Mouse (Mus musculus) intestine, embryonic 14.5 days (tissue): ENCODE measurements around the gene Pex6. TPM values are rescaled to one million over a fixed set of nuclear protein-coding genes. Genes with fewer than 3 reads are reported as not detected.
"Not testable (repeated sequence)": the region's sequence is repeated elsewhere in the genome, so short reads cannot be mapped to it uniquely, and the experiment has no call there.

Source experiments
- ATAC-seq: fragments of 200-750 bp; cut with Nextera tagmentation; replicated peaks from 2 replicates; pipeline ENCODE4 v1.8.0; 2017; ENCODE audit warnings: low read depth, moderate number of reproducible peaks, moderate TSS enrichment, moderate library complexity; ENCODE audit not compliant: low FRiP score, low TSS enrichment
- DNase-seq: peaks from one replicate; pipeline ENCODE4 v3.0.0-alpha.2; 2018; ENCODE audit warnings: low spot score
- H3K27ac ChIP-seq: fragments of 300-500 bp; sonication (generic); 2 replicates; pipeline ENCODE4 v1.5.1; 2014; ENCODE audit warnings: low read depth, mild to moderate bottlenecking, control low read depth
- H3K27me3 ChIP-seq: fragments of 300-500 bp; sonication (generic); replicated peaks from 2 replicates; pipeline ENCODE4 v1.6.1; 2014; ENCODE audit warnings: low read length, control low read depth; ENCODE audit not compliant: control insufficient read depth, insufficient read depth
- H3K36me3 ChIP-seq: fragments of 300-500 bp; sonication (generic); 2 replicates; pipeline ENCODE4 v1.6.1; 2014; ENCODE audit warnings: low read length, control low read depth; ENCODE audit not compliant: control insufficient read depth, insufficient read depth
- H3K4me1 ChIP-seq: fragments of 300-500 bp; sonication (generic); replicated peaks from 2 replicates; pipeline ENCODE4 v1.6.1; 2014; ENCODE audit warnings: low read length, control low read depth, mixed read lengths; ENCODE audit not compliant: control insufficient read depth, insufficient read depth
- H3K4me2 ChIP-seq: fragments of 300-500 bp; sonication (generic); 2 replicates; pipeline ENCODE4 v1.6.1; 2014; ENCODE audit warnings: low read length
- H3K4me3 ChIP-seq: fragments of 300-500 bp; sonication (generic); 2 replicates; pipeline ENCODE4 v1.5.1; 2014; ENCODE audit warnings: low read depth, low read length, control low read depth, mixed read lengths
- H3K9ac ChIP-seq: fragments of 300-500 bp; sonication (generic); 2 replicates; pipeline ENCODE4 v1.6.1; 2014; ENCODE audit warnings: mild to moderate bottlenecking, low read length
- H3K9me3 ChIP-seq: fragments of 300-500 bp; sonication (generic); 2 replicates; pipeline ENCODE4 v1.6.1; 2016; ENCODE audit warnings: low read length, control low read depth; ENCODE audit not compliant: control insufficient read depth
- WGBS: fragments of 180-500 bp; shearing (Covaris S2); extraction: QIAGEN DNeasy Blood & Tissue Kit; methylation state at CpG from one replicate; pipeline ENCODE4 v1.1.7; 2014; 5-methylcytosine and 5-hydroxymethylcytosine counted together
- polyA plus RNA-seq: library from polyadenylated mRNA; unstranded; fragments of >200 nt; fragmentation: Nextera tagmentation; extraction: Ambion mirVana; gene quantifications from 2 replicates; pipeline ENCODE4 v1.2.1, GENCODE M21; 2014

Gene Pex6
- polyA plus RNA-seq, 1 experiment from 2014 or later = 20.8 TPM

DNA sequence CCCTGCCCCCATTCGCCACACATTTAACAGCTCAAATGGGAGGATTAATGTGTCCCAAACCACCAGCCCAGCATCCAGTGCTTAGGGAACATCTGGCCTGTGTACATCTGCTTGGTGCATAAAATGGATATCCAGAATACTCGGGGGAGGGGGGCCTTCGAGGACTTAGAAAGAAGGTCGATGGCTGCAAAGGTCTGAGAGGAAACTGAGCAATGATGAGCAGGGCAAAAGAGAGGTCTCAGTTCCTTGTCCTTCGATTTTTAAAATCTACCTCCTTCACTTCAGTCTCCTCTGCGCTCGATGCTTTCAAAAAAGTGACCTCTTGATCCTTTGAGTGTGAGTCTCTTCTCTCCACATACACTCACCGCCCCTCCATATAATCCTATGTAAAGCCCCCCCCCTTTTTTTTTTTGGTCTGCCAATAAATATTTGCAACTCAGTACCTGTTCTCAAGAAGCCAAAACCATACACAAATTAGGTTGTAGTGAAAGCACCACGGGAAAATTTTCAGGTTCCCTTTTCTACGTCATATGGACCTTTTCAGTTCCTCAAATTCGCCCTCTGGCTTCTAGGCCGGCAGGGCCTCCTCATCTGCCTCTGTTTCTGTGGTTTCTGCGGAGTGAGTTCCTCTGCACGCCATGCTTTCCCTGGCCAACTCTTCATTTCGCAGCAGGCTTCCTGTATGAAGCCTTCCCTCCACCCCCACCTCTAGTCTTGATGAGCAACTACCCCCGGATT is 40.0 kb downstream of the Pex6 start:
- Histone ChIP-seq H3K9ac (peak overlapping the region; percentile 63), H3K27ac (peak overlapping the region; percentile 90), H3K9me3 (no peaks in the 10 kb centered on the region), H3K4me2 (peak overlapping the region; percentile 73), H3K27me3 (no peaks in the 10 kb centered on the region), H3K4me3 (peak overlapping the region; percentile 63), H3K4me1 (peaks cover 9% of the 10 kb centered on the region), H3K36me3 (peaks cover 11% of the 10 kb centered on the region; the same call in 1 of the 2 replicates)
- DNase-seq = no peak
- peak; percentile 23 for ATAC-seq
- 21% methylated on average over 16 of the region's 16 CpGs for WGBS

DNA sequence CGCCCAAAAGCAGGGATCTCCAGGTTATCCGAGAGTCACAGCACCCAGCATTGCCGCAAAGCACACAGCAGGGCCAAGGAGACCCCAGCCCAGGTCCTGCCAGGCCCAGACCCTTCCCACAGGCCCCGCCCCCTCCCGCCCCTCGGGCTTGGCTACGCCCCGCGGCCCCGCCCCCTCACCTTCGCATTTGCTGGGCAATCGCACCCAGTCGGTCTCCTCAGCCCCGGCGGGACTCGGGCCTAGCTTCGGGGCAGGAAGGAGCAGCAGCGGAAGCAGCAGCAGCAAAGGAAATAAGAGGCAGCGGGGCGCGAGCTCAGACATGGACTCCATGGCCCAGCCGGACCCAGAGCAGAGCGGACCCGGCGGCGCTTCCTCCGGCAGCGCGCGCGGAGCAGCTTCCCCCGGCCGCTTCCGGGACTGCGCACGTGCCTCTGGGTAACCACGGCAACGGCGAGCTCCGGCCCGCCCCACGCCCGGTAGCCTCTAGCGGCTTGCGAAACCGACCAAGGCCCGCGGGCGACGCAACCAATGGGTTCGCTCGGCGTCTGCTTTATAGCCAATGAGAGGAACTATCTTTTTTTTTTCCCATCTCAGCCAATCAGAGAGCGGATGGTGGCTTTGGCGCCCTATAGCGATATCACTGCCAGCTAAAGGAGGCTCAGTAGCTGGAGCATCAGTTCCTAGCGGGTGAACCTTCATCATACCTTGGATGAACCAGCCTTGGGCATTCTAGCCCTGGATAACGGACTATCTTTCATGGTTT is 40.7 kb downstream of the Pex6 start, which contains the start of gene Cnpy3:
TSS of gene Cnpy3 (minus strand) at position 421 of the 763 bp plus-strand sequence.
- H3K4me2 ChIP-seq = peak within 1 kb of the TSS; percentile 73
- peak; percentile 99 for ATAC-seq
- H3K9ac ChIP-seq = peak within 1 kb of the TSS; percentile 63
- peaks cover 9% of the 10 kb centered on the region for H3K4me1 ChIP-seq
- H3K9me3 ChIP-seq = no peaks in the 10 kb centered on the region
- peak within 1 kb of the TSS; percentile 90 for H3K27ac ChIP-seq
- 1% methylated on average over 52 of the region's 58 CpGs for WGBS
- H3K36me3 ChIP-seq = peaks cover 5% of the 10 kb centered on the region; the same call in 1 of the 2 replicates
- peak within 1 kb of the TSS; percentile 63 for H3K4me3 ChIP-seq
- H3K27me3 ChIP-seq = no peaks in the 10 kb centered on the region
- peak; percentile 97 for DNase-seq

DNA sequence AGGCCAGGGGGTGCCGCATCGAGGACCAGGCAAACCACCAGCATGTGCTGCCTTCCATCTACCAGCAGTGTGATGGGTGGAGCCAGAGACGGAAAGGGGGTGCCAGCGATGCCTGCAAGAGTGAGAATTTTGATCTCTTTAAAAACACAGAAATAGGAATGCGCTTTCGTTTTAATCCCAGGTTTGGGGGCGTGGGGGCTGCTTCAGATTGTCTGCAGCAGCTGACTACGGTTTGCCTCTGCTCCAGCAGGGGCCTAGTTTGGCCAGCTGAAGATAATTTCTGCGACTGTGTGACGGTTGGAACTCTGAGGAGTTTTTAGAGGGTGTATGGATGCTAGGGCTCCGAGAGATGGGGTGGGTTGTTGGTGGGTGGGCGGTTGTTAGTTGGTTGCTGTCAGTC is 47.5 kb downstream of the Pex6 start:
- H3K4me2 ChIP-seq = no peak overlapping the region
- no peak overlapping the region for H3K4me3 ChIP-seq
- H3K9ac ChIP-seq = no peak overlapping the region
- no peaks in the 10 kb centered on the region for H3K36me3 ChIP-seq
- no peak overlapping the region for H3K27ac ChIP-seq
- no peaks in the 10 kb centered on the region for H3K27me3 ChIP-seq
- H3K4me1 ChIP-seq = no peaks in the 10 kb centered on the region
- 81% methylated on average over 12 of the region's 12 CpGs for WGBS
- ATAC-seq = no peak
- H3K9me3 ChIP-seq = no peaks in the 10 kb centered on the region
- DNase-seq = no peak

DNA sequence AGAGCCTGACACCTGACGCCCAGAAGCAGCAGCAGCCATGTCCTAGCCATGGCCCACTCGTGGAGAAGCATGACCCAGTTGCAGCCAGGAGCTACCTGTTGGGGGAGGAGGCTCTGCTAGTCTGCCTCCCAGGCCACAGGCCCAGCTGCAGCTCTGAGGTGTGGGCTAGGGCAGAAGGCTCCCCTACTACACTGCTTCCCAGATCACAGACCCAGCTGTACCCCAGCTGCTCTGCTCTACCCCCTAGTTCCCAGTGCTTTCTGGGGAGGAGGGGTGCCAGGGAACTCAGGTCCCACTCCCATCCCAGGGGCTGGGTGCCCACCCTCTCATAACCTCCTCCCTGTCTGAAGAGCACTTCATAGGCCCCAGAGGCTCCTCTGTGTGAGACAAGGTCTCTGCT is 52.3 kb downstream of the Pex6 start, which contains the start of gene Ptcra:
TSS of gene Ptcra (minus strand) at position 169 of the 400 bp plus-strand sequence.
- H3K4me3 ChIP-seq = no peak within 1 kb of the TSS
- H3K27me3 ChIP-seq = no peaks in the 10 kb centered on the region
- H3K9ac ChIP-seq = no peak within 1 kb of the TSS
- no peaks in the 10 kb centered on the region for H3K36me3 ChIP-seq
- DNase-seq = no peak
- H3K9me3 ChIP-seq = no peaks in the 10 kb centered on the region
- ATAC-seq = no peak
- H3K4me1 ChIP-seq = no peaks in the 10 kb centered on the region
- no peak within 1 kb of the TSS for H3K4me2 ChIP-seq
- H3K27ac ChIP-seq = no peak within 1 kb of the TSS
- 81% methylated on average over 2 of the region's 2 CpGs for WGBS

DNA sequence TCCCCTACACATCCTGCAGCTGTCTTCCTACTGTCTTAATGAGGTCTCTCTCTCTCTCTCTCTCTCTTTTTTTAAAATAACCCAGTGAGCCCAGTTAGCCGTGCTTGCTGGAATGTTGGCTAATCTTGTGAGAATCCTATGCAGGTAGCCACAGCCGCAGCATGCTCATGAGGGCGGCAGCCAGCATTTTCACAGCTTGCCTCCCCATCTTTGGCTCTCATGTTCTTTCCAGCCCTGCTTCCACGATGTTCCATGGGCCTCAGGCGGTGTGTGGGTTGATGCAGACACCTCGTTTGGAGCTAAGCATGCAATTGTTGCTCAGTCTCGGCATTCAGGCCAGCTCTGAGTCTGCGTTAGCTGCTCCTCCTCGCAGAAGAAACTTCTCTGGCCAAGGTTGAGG is 53.7 kb downstream of the Pex6 start:
- not testable (repeated sequence) for H3K4me2 ChIP-seq, ATAC-seq, H3K9ac ChIP-seq, H3K4me3 ChIP-seq, H3K9me3 ChIP-seq, H3K36me3 ChIP-seq, H3K27me3 ChIP-seq, DNase-seq, H3K27ac ChIP-seq, H3K4me1 ChIP-seq
- 58% methylated on average over 8 of the region's 9 CpGs for WGBS

DNA sequence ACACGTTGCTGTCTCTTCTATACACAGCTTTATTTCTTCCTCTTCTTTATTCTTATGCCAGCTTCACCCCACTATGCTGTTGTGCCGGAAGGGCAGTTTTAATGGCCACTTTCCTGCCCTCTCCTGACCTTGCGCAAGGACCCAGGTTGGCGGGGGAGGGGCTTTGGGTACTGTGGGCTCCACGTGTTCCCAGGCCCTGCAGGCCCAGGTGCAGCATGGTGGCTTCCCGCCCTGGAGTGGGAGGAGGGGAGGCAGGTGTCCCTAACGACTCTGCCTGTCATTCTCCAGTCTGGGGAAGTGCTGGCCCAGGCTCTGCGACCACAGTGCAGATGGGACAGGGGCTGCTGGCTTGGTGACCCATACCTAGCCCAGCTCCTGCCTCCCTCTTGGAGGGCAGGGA is 56.6 kb downstream of the Pex6 start:
- Histone ChIP-seq H3K9me3 (no peaks in the 10 kb centered on the region), H3K9ac (no peak overlapping the region), H3K27ac (no peak overlapping the region), H3K4me2 (no peak overlapping the region), H3K36me3 (no peaks in the 10 kb centered on the region), H3K4me1 (peaks cover 6% of the 10 kb centered on the region), H3K27me3 (no peaks in the 10 kb centered on the region), H3K4me3 (no peak overlapping the region)
- ATAC-seq = no peak
- WGBS = 45% methylated on average over 8 of the region's 8 CpGs
- DNase-seq = no peak

DNA sequence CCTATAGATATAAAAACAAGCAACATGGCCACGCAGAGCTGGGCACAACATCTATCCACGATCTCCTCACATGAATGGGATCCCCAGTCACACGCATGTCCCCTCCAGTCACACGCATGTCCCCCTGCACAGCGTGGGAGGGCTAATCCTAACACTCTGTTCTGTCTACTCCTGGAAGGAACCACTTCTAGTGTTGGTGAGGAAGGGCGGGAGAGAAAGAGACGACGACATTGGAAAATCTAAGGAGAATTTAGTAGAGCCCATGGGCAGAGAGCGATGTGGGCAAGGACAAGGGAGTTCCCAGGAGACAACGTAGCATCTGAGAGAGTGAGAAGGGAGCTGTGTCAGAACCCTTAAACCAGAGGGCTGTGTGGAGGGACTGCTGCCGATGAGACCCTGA is 59.3 kb downstream of the Pex6 start:
- no peaks in the 10 kb centered on the region for H3K27me3 ChIP-seq
- peaks cover 15% of the 10 kb centered on the region for H3K4me1 ChIP-seq
- H3K36me3 ChIP-seq = peaks cover 15% of the 10 kb centered on the region
- H3K9me3 ChIP-seq = no peaks in the 10 kb centered on the region
- DNase-seq = no peak
- no peak overlapping the region for H3K4me3 ChIP-seq
- no peak overlapping the region for H3K9ac ChIP-seq
- no peak overlapping the region for H3K4me2 ChIP-seq
- WGBS = 92% methylated on average over 11 of the region's 11 CpGs
- H3K27ac ChIP-seq = no peak overlapping the region
- no peak for ATAC-seq

DNA sequence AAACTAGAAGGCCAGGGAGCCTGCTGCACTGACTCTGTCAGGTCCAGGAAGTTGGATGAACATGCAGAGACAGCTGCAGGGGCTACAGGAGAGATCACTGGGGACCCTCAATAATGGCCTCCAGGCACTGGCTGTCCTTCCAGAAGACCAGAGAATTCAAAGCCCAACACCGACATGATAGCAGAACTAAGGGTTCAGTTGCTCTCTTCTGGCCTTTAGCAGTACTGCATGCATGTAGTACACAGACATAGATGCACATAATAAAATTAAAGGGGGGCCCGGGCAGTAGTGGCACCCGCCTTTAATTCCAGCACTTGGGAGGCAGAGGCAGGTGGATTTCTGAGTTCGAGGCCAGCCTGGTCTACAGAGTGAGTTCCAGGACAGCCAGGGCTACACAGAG is 59.8 kb downstream of the Pex6 start:
- Histone ChIP-seq H3K9me3 (no peaks in the 10 kb centered on the region), H3K36me3 (peaks cover 19% of the 10 kb centered on the region), H3K27me3 (no peaks in the 10 kb centered on the region), H3K4me1 (peaks cover 15% of the 10 kb centered on the region), H3K27ac (no peak overlapping the region), H3K4me2 (no peak overlapping the region), H3K4me3 (no peak overlapping the region), H3K9ac (no peak overlapping the region)
- DNase-seq = no peak
- ATAC-seq = no peak
- WGBS = 85% methylated on average over 4 of the region's 4 CpGs
